Mouse (Mus musculus): ENCODE results near the gene Tcl1b1. TPM values are rescaled to one million over a fixed set of nuclear protein-coding genes. Genes with fewer than 3 reads are reported as not detected.
"Not testable (repeated sequence)": the region's sequence is repeated elsewhere in the genome, so short reads cannot be mapped to it uniquely, and the experiment has no call there.

Tcl1b1 gene
- total and polyA plus RNA-seq, 3 experiments: not detected

DNA sequence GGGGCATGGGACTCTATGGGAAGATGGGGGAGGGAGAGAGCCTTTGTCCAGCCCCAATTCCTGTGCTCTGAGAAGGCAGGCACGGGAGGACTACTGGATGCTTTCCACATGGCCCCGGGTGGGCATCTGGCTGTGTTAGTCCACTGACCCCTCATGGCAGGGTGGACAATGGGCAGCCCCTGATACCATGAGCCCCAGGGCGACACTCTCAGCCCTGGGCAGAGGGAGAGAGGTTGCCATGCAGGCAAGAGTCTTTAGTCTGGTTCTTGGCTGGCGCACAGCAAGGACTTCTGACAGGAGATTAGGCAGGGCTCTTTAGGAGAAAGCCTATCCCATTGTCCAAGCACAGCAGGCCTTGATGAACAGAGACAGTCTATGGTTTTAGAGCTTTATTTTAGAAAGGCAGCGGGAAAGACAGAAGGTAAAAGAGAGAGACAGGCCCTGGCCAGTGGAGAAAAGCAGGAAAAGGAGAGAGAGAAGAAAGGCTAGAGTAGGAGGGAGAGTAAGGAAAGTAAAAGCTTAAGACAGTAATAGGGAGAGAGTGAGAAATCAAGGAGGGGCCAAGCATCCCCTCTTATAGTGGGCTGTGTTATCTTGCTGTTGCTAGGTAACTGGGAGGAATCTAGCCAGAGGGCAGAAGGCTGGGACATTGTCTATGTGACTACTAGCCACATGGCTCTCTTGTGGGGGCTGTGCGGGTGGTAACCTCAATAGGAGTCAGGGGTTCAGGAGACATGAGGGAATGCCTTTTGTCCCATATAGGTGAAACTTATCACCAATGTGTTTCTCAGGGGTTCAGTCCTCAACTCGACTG, 40.4 kb downstream of the Tcl1b1 start:
- not testable (repeated sequence) for DNase-seq

DNA sequence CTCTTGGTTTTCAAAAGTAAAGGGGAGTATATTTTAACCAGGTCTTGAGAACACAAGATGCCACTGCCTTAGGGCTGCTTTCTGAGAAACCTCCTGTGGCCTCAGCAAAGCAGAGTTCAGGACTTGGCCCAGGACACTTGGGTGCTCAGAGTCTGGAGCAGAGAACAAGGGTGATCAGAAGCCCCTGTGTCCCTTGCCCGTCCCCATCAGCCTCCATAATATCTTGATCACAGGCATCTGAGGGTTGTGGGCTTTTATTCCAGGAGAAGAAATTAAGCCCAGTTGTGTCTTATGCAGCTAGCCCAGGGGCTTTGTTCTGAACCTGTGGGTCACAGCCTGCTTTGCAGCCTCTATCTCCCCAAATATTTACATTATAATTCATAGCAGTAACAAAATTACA, 42.2 kb downstream of the Tcl1b1 start, which contains the start of gene Tcl1b4:
Gene Tcl1b4 (plus strand): TSS at position 301 of the 400 bp plus-strand sequence.
- DNase-seq: not testable (repeated sequence)

DNA sequence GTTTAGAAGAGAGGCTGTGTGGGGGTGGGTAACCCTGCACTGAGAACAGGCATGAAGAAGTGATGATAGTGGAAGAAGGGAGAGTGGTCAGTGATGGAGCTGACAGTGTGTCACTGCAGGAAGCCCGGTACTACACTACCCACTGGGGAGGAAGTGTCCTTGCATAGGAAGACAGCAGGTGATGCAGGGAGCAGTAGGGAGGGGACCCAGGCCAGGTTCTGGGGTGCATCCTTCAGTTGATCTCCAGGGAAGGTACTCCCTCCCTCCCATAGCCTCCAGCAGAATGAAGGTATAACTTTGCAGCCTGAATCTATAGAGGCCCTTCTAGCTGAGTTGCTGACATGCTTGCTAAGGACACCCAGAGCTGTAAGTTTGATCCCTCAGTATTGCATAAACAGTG, 47.6 kb downstream of the Tcl1b1 start:
- DNase-seq: no peak

DNA sequence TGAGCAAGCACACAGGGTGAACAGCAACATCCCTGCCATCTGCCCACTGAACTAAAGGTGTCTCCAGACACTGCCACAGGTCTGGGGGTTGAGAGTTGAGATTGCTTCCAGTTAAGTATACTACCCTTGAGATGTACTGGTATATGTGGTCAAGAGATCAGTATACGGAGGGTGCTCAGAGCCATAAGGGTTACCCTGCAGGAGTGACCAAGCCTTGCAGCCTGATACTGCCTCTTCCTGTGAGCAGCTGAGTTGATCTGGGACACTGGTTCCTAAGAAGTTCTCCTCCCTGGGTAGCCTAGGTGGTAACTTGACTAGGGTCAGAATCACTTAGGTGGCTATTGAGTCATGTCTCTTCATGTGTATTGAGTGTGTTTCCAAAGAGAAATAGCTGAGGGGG, 49.0 kb downstream of the Tcl1b1 start:
- no peak for DNase-seq

DNA sequence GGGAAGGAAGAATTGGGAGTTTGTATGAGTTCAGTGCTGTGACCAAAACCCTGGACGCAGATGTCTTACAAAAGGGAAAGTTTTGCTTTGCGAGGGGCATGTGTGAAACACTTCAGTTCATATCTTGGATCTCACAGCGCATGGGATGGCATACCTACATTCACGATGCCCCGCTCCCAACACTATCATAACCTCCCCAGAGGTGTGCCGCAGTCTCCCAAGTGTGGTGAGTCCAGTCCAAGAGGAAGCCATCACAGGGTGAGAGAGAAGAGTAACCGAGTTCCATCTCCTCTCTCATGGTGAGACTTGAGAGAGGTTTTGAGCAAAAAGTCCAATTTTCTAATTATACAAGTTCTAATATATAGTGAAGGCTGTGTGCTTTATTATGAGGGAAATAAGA, 49.7 kb downstream of the Tcl1b1 start:
- no peak for DNase-seq

Other genes with a start within 250 kb of the Tcl1b1 start
- 10 to 100 TPM in 1 of 2 experiments, 1 to 10 TPM in 1; 9.1 to 16.1 TPM for gene Syne3, start 149.9 kb upstream of the Tcl1b1 start, total RNA-seq (2021)
- 4.3 and 4.5 TPM in 2 replicates for gene Syne3, start 149.9 kb upstream of the Tcl1b1 start, polyA plus RNA-seq (2012; rRNA removed)
- 100 to 1,000 TPM; 161 to 186 TPM for gene Glrx5, start 127.0 kb upstream of the Tcl1b1 start, total RNA-seq (2021)
- gene Glrx5, start 127.0 kb upstream of the Tcl1b1 start, polyA plus RNA-seq (2012; rRNA removed): 218 and 257 TPM in 2 replicates
- not detected for gene Tcl1b2, start 13.7 kb upstream of the Tcl1b1 start, total RNA-seq (2021)
- not detected in 2 replicates for gene Tcl1b2, start 13.7 kb upstream of the Tcl1b1 start, polyA plus RNA-seq (2012; rRNA removed)
- not detected for gene Tcl1b5, start 16.7 kb downstream of the Tcl1b1 start, total RNA-seq (2021)
- not detected in 2 replicates for gene Tcl1b5, start 16.7 kb downstream of the Tcl1b1 start, polyA plus RNA-seq (2012; rRNA removed)
- gene Tcl1b3, start 31.4 kb downstream of the Tcl1b1 start, total RNA-seq (2021): not detected
- not detected in 2 replicates for gene Tcl1b3, start 31.4 kb downstream of the Tcl1b1 start, polyA plus RNA-seq (2012; rRNA removed)
- gene Tcl1b4, start 42.3 kb downstream of the Tcl1b1 start, total RNA-seq (2021): not detected
- not detected in 2 replicates for gene Tcl1b4, start 42.3 kb downstream of the Tcl1b1 start, polyA plus RNA-seq (2012; rRNA removed)
- under 1 TPM in 1 of 2 experiments, not detected in 1; 0.45 TPM for gene Tcl1, start 63.1 kb downstream of the Tcl1b1 start, total RNA-seq (2021)
- not detected in 2 replicates for gene Tcl1, start 63.1 kb downstream of the Tcl1b1 start, polyA plus RNA-seq (2012; rRNA removed)
- gene Tunar, start 174.2 kb downstream of the Tcl1b1 start, total RNA-seq (2021): under 1 TPM; 0.32 to 0.41 TPM
- 0.36 and 0.54 TPM in 2 replicates for gene Tunar, start 174.2 kb downstream of the Tcl1b1 start, polyA plus RNA-seq (2012; rRNA removed)

Measured in adrenal gland, adult 2 months (tissue).